Mouse (Mus musculus): Measurements from ENCODE around the gene Slfn14. TPM values are rescaled to one million over a fixed set of nuclear protein-coding genes. Genes with fewer than 3 reads are reported as not detected.
A peak's percentile ranks its signal among the peaks of the same experiment; 100 is the strongest.
"Not testable (repeated sequence)": the region's sequence is repeated elsewhere in the genome, so short reads cannot be mapped to it uniquely, and the experiment has no call there.

Slfn14 gene
- not detected for total RNA-seq (2021)
- polyA plus RNA-seq (2012; rRNA removed), result not detected in 2 replicates
- long read RNA-seq, result 0 reads

GRCm38 (mm10) chr11:83286566-83286965, at the start of gene Slfn14:
TSS of gene Slfn14 (minus strand) at chr11:83286726.
- no peak for DNase-seq

DNA sequence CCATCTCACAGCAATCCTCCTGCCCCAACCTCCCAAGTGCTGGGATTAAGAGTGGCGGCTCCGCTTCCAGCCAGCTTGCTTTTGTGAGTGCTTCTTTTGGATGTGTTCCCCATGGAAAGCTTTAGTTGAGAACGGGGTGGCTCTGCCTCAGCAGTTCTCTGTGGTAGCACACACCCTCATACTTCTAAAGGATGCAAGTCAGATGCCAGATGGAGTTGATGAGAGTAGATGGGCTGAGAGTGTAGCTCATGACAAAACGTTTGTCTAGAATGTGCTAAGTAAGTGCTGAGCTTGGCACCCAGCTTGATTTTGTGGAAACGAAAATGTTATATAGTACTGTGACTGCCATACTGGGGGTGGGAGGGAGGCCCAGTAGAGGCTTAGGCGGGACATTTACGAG, 49.3 kb upstream of the Slfn14 start:
- DNase-seq, result no peak

- peak; percentile 37 for DNase-seq
These were observed 40.9 kb upstream of the Slfn14 start for GRCm38 (mm10) chr11:83327427-83327826.

DNA sequence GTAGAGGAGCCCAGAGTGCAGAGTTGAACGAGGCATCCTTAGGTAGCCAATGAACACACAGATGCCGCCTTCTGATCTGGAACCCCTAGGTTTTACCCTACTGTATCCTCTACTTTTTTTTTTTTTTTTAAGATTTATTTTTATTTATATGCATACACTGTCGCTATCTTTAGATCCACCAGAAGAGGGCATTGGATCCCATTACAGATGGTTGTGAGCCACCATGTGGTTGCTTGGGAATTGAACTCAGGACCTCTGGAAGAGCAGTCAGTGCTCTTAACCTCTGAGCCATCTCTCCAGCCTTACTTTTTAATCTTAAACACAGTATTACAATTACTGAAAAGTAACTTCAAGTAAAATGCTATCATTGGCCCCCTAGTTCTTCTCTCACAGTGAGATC, 40.2 kb upstream of the Slfn14 start:
- DNase-seq, result not testable (repeated sequence)

- no peak for DNase-seq
These were observed 32.5 kb upstream of the Slfn14 start for GRCm38 (mm10) chr11:83319048-83319447.

- no peak for DNase-seq
These were observed 25.9 kb upstream of the Slfn14 start for GRCm38 (mm10) chr11:83312471-83312870.

DNA sequence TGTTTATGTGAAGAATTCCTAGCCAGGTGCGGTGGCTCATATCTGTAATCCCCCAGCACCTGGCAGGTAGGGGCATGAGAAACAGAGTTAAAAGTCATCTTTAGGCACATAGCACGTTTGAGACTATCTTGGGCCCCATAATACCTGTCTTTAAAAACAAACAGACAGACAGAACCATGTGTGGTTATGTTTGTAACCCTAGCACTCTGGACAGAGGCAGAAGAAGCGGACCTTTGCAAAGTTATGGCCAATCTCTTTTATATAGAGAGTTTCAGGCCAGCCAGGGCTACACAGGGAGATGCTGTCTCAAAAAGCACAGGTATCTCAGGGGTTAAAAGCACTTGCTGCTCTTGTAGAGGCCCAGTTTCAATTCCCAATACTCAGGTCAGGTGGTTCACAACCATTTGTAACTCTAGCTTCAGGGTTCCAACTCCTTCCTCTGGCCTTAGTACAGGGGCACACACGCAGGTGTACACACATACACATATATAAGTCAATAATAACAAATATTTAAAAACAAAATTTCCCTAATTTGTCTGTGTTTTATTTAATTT, 20.3 kb upstream of the Slfn14 start:
- no peak for DNase-seq

- no peak for DNase-seq
These were observed 18.0 kb upstream of the Slfn14 start for GRCm38 (mm10) chr11:83304485-83304884.

DNA sequence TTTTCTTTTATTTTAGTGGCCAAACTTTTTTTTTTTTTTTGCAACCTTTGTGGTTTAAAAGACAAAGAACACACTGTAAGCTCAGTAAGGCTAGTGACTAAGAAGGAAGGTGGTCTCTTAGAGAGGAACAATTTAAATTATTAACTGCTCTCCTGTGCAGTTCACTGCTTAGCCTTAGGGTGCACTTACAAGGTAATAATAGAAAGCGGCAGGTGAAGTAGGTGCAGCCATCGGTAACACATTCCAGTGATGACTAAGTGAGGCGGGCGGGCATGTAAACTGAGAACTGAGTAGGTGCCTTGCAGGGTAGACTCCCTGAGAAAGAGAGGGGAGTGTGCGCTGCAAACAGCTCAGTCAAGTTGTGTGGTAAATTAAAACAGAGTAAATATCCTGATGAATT, 17.2 kb upstream of the Slfn14 start:
- DNase-seq, result no peak

DNA sequence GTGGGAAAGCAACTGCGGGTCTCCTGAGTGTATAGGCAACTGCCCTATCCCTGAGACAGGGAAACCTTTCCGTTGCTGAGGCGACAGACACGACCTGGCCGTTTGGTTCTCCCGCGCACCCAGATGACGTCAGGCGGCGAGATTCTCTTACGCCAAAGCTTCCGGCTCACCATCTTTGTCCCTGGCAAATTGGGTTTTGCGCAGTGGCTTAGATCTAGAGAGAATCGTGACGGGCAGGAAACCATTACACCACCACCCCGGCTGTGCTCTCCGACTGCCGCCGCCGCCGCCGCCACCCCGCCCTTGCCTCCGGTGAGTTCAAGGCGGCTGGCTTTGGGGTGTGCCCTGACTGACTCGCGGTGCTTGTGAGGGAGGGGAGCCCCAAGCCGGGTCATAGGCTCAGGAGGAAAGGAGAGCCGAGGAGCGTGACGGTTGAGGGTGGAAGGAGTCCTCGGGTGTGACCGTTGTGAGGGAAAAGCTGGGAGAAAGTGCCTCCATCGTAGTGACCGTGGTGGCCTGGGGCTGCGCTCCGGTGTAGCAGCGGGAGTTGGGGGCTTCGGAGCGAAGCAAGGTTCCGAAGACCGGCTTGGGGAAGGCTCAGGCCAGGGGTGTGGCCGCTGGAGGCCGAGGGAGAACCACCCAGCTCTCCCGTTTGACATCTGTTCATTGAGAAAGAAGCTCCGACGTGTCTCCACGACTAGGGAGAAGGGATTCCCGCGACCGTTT, 16.2 kb upstream of the Slfn14 start, which contains the start of gene Pex12:
Pex12 (minus strand) TSS at position 61 of the 726 bp plus-strand sequence.
- DNase-seq, result peak; percentile 96

DNA sequence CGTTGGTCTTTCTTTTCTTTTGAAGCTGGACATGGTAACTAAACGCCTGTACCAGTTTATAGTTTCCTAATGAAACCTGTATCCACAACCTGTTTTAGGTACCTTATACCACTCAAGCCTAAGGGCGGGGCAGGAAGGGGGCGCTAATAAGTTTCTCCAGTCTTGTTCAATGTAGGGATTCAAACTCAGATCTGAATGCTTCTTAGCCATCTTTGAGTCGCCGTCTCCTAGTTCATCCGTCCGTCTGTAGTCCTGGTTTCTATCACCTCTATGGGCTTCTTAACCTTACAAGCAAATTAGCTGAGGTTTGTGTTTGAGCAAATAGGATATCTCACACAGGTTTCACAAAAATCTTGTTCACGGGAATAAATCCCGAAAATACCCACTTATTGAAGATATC, 15.6 kb upstream of the Slfn14 start:
- DNase-seq, result no peak

DNA sequence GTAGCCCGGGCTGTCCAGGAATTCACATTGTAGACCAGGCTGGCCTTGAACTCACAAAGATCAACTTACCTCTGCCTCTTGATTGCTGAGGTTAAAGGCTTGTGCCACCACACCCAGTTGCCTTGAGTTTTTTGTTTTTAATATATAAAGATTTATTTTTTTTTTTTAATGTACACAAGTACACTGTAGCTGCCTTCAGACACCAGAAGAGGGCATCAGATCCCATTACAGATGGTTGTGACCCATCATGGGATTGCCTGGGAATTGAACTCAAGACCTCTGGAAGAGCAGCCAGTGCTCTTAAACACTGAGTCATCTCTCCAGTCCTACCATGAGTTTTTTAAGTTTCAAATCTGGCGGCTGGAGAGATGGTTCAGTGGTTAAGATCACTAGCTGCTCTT, 14.9 kb upstream of the Slfn14 start:
- no peak for DNase-seq

DNA sequence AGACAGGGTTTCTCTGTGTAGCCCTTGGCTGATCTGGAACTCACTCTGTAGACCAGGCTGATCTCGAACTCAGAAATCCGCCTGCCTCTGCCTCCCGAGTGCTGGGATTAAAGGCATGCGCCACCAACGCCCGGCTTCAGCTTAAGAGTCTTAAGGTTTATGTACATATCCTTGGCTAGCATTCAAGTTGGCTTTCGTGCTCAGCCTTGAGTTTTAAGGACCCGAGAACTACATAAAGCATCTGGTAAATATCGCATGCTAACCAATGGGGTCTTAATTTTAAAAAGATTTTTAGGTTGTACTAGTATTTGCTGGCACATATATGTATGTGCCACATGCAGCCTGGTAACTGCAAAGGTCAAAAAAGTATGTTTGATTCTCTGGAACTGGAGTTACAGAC, 13.2 kb upstream of the Slfn14 start:
- DNase-seq, result no peak

- DNase-seq, result peak; percentile 94
These were observed 12.0 kb upstream of the Slfn14 start, which contains the start of gene Ap2b1 for GRCm38 (mm10) chr11:83298225-83299195. TSS of gene Ap2b1 (plus strand) at chr11:83299024.

- DNase-seq, result no peak
These were observed 11.3 kb upstream of the Slfn14 start for GRCm38 (mm10) chr11:83297816-83298215.

GRCm38 (mm10) chr11:83294133-83294532, 7.6 kb upstream of the Slfn14 start:
- DNase-seq, result no peak

DNA sequence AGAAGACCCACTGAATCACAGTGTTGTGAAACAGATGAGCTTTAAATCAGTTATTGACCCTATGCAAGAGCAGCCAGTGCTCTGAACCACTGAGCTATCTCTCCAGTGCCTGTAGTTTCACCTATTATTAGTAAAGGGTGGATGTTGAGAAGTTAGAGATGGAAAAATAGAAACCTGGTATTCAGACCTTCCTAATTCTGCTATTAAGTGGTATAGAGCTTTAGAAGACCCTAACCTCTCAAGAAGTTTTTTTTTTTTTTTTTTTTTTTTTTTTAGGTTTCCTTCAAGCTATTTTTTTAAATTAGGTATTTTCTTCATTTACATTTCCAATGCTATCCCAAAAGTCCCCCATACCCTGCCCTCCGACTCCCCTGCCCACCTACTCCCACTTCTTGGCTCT, 6.7 kb upstream of the Slfn14 start:
- no peak for DNase-seq

DNA sequence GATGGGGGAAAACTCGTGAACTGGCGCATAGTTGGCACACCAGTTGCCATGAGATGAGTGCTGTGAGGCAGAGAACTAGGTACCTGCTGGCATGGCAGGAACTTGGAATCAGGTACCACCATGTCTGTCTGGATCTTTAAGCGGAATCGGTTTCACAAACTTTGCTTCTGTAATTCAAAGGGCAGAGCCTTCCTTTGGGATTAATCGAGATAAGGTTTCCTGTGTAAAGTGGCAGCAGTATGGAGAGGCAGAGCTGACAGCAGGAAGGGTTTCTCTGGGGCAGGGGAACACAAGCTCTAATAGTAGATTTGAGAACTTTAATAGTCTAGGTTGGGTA, 5.7 kb upstream of the Slfn14 start:
- DNase-seq, result no peak

DNA sequence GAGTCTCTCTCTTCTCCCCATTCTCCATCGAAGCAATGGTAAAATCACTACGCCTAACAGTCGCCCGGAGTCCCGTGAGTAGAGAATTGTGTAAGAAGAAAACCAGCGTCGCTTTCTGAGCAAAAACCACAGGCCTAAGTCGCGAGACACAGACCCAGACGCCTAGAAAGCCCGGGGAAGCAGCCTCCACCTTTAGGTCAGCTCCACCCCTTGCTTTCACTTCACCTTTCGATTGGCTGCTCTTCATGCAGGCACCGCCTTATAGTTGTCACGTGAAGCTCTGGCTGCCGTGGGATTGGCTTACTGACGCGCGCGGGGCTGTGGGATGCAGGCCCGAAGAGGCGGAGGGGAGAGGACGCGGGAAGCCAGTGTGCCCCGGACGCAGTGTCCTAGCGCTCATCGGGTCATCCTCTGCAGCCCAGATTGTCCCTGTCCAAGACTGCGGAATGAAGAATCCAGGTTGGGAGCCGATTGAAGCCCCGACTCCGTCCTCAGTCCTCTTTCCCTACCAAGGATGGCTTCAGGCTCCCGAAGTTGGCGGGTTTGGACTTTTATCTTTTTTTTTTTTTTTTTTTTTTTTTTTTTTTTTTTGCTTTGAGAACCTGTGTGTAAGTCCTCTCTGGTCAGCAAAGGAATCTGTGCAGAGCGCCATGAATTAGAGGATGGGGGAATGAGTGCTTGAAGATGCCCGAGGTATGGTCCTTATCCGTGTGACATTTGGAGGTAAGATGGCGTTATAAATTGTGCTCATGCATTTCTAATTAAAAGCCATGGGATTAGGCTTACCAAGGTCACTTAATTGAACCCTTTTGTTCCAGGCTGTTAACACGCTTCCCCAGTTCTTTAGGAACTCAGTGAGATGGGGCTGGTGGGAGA, 5.1 kb upstream of the Slfn14 start:
- peak; percentile 97 for DNase-seq

- DNase-seq, result no peak
These were observed 3.1 kb upstream of the Slfn14 start for GRCm38 (mm10) chr11:83289633-83290032.

GRCm38 (mm10) chr11:83289036-83289435, 2.5 kb upstream of the Slfn14 start:
- no peak for DNase-seq

- no peak for DNase-seq
These were observed 899 bp downstream of the Slfn14 start for GRCm38 (mm10) chr11:83285627-83286026.

Data from adrenal gland, adult 2 months (tissue).